ENCODE assay signal across 23 mouse cellular contexts in genomic region chr13:97486490-97486889, GRCm38 (mm10).
"Had no signal": no experiment of that assay in that cellular context is flagged by ENCODE, and none has a peak within 500 bp of the region (broad histone marks: within the 10 kb centered on the region; RNA-seq: fewer than 3 reads in every experiment).

No protein-coding gene starts in this region.

- H3K9me3 ChIP-seq: limb, embryonic 12.5 days; limb, embryonic 15.5 days; liver, embryonic 12.5 days; liver, embryonic 15.5 days; lung, embryonic 15.5 days; midbrain, embryonic 12.5 days; midbrain, embryonic 15.5 days; neural tube, embryonic 12.5 days; neural tube, embryonic 15.5 days; stomach, embryonic 15.5 days had no signal

- H3K9ac ChIP-seq: limb, embryonic 12.5 days; limb, embryonic 15.5 days; liver, embryonic 12.5 days; liver, embryonic 15.5 days; lung, embryonic 15.5 days; midbrain, embryonic 12.5 days; midbrain, embryonic 15.5 days; neural tube, embryonic 12.5 days; neural tube, embryonic 15.5 days; stomach, embryonic 15.5 days had no signal

- H3K4me2 ChIP-seq: limb, embryonic 12.5 days; limb, embryonic 15.5 days; liver, embryonic 12.5 days; liver, embryonic 15.5 days; lung, embryonic 15.5 days; midbrain, embryonic 12.5 days; midbrain, embryonic 15.5 days; neural tube, embryonic 12.5 days; neural tube, embryonic 15.5 days; stomach, embryonic 15.5 days had no signal

- H3K27me3 ChIP-seq: limb, embryonic 15.5 days; lung, embryonic 15.5 days; midbrain, embryonic 15.5 days; neural tube, embryonic 12.5 days; neural tube, embryonic 15.5 days; stomach, embryonic 15.5 days had no signal

- H3K36me3 ChIP-seq: limb, embryonic 12.5 days; limb, embryonic 15.5 days; liver, embryonic 12.5 days; liver, embryonic 15.5 days; lung, embryonic 15.5 days; midbrain, embryonic 12.5 days; midbrain, embryonic 15.5 days; neural tube, embryonic 12.5 days; neural tube, embryonic 15.5 days; stomach, embryonic 15.5 days had no signal

- H3K4me3 ChIP-seq: layer of hippocampus, adult 2 months; limb, embryonic 12.5 days; limb, embryonic 15.5 days; liver, embryonic 12.5 days; liver, embryonic 15.5 days; lung, embryonic 15.5 days; megakaryocyte, embryonic 14.5 days; midbrain, embryonic 12.5 days; midbrain, embryonic 15.5 days; neural tube, embryonic 12.5 days; neural tube, embryonic 15.5 days; stomach, embryonic 15.5 days had no signal

- H3K27ac ChIP-seq: kidney, postnatal 0 days; layer of hippocampus, adult 2 months; limb, embryonic 12.5 days; limb, embryonic 15.5 days; liver, embryonic 12.5 days; liver, embryonic 15.5 days; lung, embryonic 15.5 days; midbrain, embryonic 12.5 days; midbrain, embryonic 15.5 days; neural tube, embryonic 12.5 days; neural tube, embryonic 15.5 days; stomach, embryonic 15.5 days had no signal

- H3K4me1 ChIP-seq: liver, embryonic 12.5 days; liver, embryonic 15.5 days; megakaryocyte, embryonic 14.5 days had no signal

- DNase-seq: kidney, postnatal 25 days; layer of hippocampus, adult 9-11 months; left cerebral cortex, postnatal 4 days; lung, adult 18-20 months; lung, postnatal 10 days; lung, postnatal 36 days; right cerebral cortex, adult 18-20 months; right cerebral cortex, postnatal 25 days; spleen, adult 18-20 months; thymus, postnatal 36 days had no signal
